Mouse (Mus musculus) ovary, adult 18-20 months (tissue): ENCODE data around the gene Uap1.
"Not testable (repeated sequence)": the region's sequence is repeated elsewhere in the genome, so short reads cannot be mapped to it uniquely, and the experiment has no call there.

ENCODE experiments used
- DNase-seq: peaks from one replicate; pipeline ENCODE4 v3.0.0; 2022; ENCODE audit warnings: low spot score, mixed read lengths

The Uap1 gene

DNA sequence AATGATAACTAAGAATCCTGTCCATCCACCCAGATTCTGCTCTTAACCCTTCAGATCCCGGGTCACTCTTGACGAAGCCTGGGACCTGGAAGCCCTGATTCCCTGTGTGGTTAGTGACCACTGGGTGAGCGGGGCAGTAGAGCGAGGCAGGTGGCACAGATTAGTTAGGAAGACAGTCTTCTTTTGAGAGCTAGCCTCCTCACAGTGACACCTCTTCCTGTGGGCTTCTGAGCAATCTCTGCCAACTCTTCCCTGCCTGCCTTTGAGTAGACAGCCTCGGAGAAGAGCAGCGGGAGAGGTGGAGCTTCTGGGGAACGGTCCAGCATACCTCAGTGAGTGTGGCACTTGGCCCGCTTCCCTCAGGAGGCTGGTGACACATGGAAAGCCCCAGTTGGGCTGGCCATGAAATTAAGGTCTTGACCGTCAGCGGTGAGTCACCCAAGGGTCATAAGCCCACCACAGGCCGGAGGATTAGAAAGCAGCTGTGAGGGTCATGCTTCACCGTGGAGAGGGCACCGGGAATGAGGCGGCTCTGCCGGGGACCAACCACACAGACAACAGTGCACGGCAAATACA is 63.0 kb downstream of the Uap1 start:
- no peak for DNase-seq

- DNase-seq, result peak; percentile 23
Measured at GRCm38 (mm10) chr1:170110516-170111332, 64.0 kb downstream of the Uap1 start, which contains the start of gene Ddr2. Ddr2 (minus strand) TSS chr1:170110762.

- DNase-seq, result peak; percentile 17
Measured at GRCm38 (mm10) chr1:170109776-170110515, 64.8 kb downstream of the Uap1 start.

DNA sequence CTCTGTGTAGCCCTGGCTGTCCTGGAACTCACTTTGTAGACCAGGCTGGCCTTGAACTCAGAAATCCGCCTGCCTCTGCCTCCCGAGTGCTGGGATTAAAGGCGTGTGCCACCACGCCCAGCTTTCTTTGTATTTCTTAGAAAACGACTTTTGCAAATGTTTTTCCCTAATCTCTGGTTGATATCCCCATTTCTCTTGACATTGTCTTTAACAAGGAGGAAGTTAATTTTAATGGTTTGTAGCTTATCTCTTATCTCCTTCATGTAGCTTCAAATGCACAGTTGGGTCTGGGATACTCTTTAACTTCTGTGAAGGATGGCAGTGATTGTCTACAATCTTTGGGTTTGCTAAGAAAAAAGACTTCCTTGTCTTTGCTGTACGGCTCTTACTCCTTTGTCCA is 71.9 kb downstream of the Uap1 start:
- not testable (repeated sequence) for DNase-seq
